Mouse (Mus musculus) liver, postnatal 0 days (tissue): ENCODE measurements around the gene Gm438.

ENCODE experiments used
- CTCF ChIP-seq: sonication (generic); IDR thresholded peaks from 2 replicates; pipeline ENCODE4 v1.5.1; 2016; ENCODE audit warnings: antibody characterized with exemption, low read depth
- EP300 ChIP-seq: IDR thresholded peaks from 2 replicates; pipeline ENCODE4 v1.6.1; 2016; ENCODE audit warnings: antibody characterized with exemption, low read depth, mild to moderate bottlenecking

DNA sequence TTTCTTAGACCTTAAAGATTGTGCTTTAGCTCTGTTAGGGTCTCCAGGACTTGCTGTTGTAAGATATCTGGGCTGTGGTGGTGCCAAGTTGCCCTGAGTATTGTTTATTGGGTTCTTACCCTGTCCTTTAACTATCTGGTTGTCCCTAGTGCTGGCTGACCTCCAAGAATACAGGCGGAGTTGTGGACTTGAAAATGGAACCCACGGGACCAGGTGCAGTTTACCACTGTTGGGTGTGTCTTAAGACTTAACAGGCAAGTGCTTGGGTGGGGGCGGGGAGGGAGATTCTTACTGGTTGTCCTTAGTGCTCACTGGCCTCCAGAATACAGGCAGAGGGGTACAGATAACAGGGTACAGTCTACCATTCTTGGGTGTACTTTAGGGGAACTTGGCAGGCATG lies 17.2 kb upstream of the Gm438 start:
- no peak for TF ChIP-seq CTCF
- no peak for TF ChIP-seq EP300
